Mouse (Mus musculus) intestine, embryonic 15.5 days (tissue): Measurements from ENCODE around the gene Lyplal1. TPM values are rescaled to one million over a fixed set of nuclear protein-coding genes. Genes with fewer than 3 reads are reported as not detected.

Source experiments
- ATAC-seq: fragments of 200-750 bp; cut with Nextera tagmentation; 2 replicates; pipeline ENCODE4 v1.8.0; 2017; ENCODE audit warnings: moderate TSS enrichment, moderate library complexity
- H3K27ac ChIP-seq: fragments of 300-500 bp; sonication (generic); 2 replicates; pipeline ENCODE4 v1.5.1; 2015; ENCODE audit warnings: mild to moderate bottlenecking, inconsistent platforms
- H3K27me3 ChIP-seq: fragments of 300-500 bp; sonication (generic); replicated peaks from 2 replicates; pipeline ENCODE4 v1.6.1; 2015; ENCODE audit warnings: inconsistent platforms
- H3K36me3 ChIP-seq: fragments of 300-500 bp; sonication (generic); 2 replicates; pipeline ENCODE4 v1.6.1; 2015; ENCODE audit warnings: inconsistent platforms
- H3K4me1 ChIP-seq: fragments of 300-500 bp; sonication (generic); replicated peaks from 2 replicates; pipeline ENCODE4 v1.6.1; 2015; ENCODE audit warnings: inconsistent platforms
- H3K4me2 ChIP-seq: fragments of 300-500 bp; sonication (generic); replicated peaks from 2 replicates; pipeline ENCODE4 v1.6.1; 2015; ENCODE audit warnings: mild to moderate bottlenecking, inconsistent platforms
- H3K4me3 ChIP-seq: fragments of 300-500 bp; sonication (generic); replicated peaks from 2 replicates; pipeline ENCODE4 v1.5.1; 2015; ENCODE audit warnings: inconsistent platforms
- H3K9ac ChIP-seq: fragments of 300-500 bp; sonication (generic); 2 replicates; pipeline ENCODE4 v1.6.1; 2015; ENCODE audit warnings: inconsistent platforms
- H3K9me3 ChIP-seq: fragments of 300-500 bp; sonication (generic); 2 replicates; pipeline ENCODE4 v1.6.1; 2016; ENCODE audit warnings: inconsistent platforms
- WGBS: fragments of 180-500 bp; shearing (Covaris S2); methylation state at CpG from one replicate; pipeline ENCODE4 v1.1.7; 2015; 5-methylcytosine and 5-hydroxymethylcytosine counted together
- polyA plus RNA-seq: library from polyadenylated mRNA; unstranded; fragments of >200 nt; fragmentation: Nextera tagmentation; extraction: Ambion mirVana; gene quantifications from 2 replicates; pipeline ENCODE4 v1.2.1, GENCODE M21; 2015

Gene Lyplal1
- 17.1 and 19.1 TPM in 2 replicates for polyA plus RNA-seq

DNA sequence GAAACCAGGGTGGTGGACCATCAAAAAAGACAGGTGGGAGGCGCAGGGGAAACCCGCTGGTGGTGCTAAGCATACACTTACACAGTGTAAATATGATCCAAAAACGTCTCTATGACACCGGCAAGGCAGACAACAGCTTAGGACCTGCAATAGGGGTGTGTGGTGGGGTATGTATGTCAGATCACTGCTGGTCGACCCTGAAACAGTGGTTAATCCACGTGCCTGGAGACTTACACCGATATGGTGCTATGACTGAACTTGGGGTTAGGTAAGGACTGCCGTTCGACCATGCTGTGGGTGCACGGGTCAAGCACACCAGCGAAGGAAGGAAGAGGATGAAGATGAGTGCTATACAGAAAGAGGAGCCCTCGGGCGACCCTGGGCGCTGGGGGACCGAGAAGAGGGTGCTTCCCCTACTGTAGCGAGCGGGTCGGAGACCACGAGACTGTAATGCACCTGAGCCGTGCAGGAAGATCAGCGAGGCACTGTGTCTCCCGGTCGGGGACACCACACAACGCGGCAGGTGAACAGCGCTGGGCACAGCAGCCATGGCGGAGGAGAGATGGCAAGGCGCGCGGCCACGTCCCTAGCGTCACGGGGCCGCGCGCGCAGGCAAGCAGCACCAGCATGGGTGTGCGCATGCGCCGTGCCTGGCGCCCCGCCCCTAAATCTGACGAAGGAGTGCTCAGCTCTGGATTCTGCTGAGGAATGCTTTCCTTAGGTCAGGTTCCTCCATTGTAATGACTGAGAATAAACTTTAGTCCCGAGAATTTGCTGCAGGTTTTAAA, at the start of gene Lyplal1:
Gene Lyplal1, minus strand, starts transcription at position 610 of the 788 bp plus-strand sequence.
- Histone ChIP-seq H3K9me3 (no peaks in the 10 kb centered on the region), H3K36me3 (no peaks in the 10 kb centered on the region), H3K27ac (peak within 1 kb of the TSS; percentile 73; the same call in 1 of the 2 replicates), H3K27me3 (no peaks in the 10 kb centered on the region), H3K4me1 (0 out of 2 replicates have a peak, but pooled peaks cover 2% of the 10 kb centered on the region), H3K4me3 (peak within 1 kb of the TSS; percentile 72), H3K9ac (peak within 1 kb of the TSS; percentile 77), H3K4me2 (peak within 1 kb of the TSS; percentile 84)
- peak; percentile 97 for ATAC-seq
- 4% methylated on average over 44 of the region's 44 CpGs for WGBS

DNA sequence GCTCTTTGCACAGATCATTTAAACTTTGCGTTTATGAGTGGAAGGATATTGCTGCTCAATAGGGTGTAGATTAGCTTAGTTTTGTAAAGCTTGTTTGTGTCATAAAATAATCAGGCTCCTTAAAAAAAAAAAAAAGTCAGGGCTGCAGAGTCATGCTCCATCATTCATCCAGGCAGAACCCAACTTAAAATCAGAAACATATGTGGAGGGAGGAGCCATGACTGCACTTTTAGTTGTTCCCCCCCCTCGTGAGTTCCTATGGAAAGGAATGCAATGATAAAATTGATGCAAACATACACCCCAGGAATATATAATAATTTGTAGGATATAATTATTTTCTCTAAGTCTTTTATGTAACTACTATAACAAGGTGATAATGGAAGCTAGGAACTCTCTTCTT, 46.5 kb upstream of the Lyplal1 start:
- no peak for ATAC-seq
- Histone ChIP-seq H3K4me3 (no peak overlapping the region), H3K4me2 (no peak overlapping the region), H3K27ac (no peak overlapping the region), H3K4me1 (no peaks in the 10 kb centered on the region), H3K9ac (no peak overlapping the region), H3K9me3 (no peaks in the 10 kb centered on the region), H3K27me3 (no peaks in the 10 kb centered on the region), H3K36me3 (no peaks in the 10 kb centered on the region)
- 38% methylated on average over 2 of the region's 2 CpGs for WGBS

- no peak overlapping the region for H3K4me2 ChIP-seq
- no peak for ATAC-seq
Measured at GRCm38 (mm10) chr1:186163206-186163605, 46.1 kb upstream of the Lyplal1 start.

DNA sequence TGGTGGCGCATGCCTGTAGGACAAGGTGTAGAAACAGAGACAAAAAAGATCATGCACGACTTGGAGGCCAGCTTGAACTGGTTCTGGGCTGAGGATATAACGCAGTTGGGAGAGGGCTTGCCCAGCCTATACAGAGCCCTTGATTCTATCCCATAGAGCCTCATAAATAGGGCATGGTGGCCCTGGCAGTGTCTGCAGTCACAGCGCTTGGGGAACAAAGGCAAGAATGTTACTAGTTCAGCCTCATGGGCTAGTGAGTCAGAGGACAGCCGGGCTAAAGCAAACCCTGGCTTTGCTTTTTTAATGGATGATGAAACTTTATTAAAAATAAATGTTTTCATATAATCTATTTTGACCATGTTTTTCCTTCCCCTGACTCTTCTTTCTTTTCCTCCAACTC, 33.3 kb upstream of the Lyplal1 start:
- Histone ChIP-seq H3K27me3 (no peaks in the 10 kb centered on the region), H3K9ac (no peak overlapping the region), H3K4me1 (no peaks in the 10 kb centered on the region), H3K9me3 (no peaks in the 10 kb centered on the region), H3K4me3 (no peak overlapping the region), H3K36me3 (no peaks in the 10 kb centered on the region), H3K4me2 (no peak overlapping the region), H3K27ac (no peak overlapping the region)
- WGBS = 90% methylated on average over 5 of the region's 5 CpGs
- no peak for ATAC-seq

More at GRCm38 (mm10) chr1:186163206-186163605, 46.1 kb upstream of the Lyplal1 start:
- Histone ChIP-seq H3K9ac (no peak overlapping the region), H3K27ac (no peak overlapping the region), H3K4me3 (no peak overlapping the region), H3K9me3 (no peaks in the 10 kb centered on the region), H3K36me3 (no peaks in the 10 kb centered on the region), H3K27me3 (no peaks in the 10 kb centered on the region), H3K4me1 (no peaks in the 10 kb centered on the region)
- 45% methylated on average over 12 of the region's 12 CpGs for WGBS

DNA sequence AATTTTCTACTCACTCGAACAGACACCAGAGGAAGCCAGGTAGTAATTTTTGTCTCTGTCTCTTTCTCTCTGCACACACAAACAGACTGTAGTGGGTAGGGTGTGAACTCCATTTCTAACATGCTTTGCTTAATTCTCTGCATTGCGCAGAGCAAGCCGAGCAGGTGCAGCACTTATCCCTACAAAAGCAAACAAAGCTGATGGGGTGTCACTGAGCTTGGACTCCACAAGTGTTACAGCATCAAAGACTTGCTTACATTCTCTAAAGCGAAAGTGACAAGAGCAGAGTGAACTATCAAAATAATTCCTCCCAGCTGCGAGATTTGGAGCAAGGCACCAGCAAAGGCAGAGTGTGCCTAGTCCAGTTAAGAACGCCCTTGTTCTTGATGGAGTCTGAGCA, 28.3 kb upstream of the Lyplal1 start:
- no peaks in the 10 kb centered on the region for H3K9me3 ChIP-seq
- H3K27me3 ChIP-seq = no peaks in the 10 kb centered on the region
- ATAC-seq = no peak
- H3K4me1 ChIP-seq = no peaks in the 10 kb centered on the region
- no peak overlapping the region for H3K27ac ChIP-seq
- H3K4me2 ChIP-seq = peak overlapping the region; percentile 18; the same call in 1 of the 2 replicates
- no peak overlapping the region for H3K9ac ChIP-seq
- H3K4me3 ChIP-seq = no peak overlapping the region
- WGBS = 31% methylated on average over 6 of the region's 6 CpGs
- no peaks in the 10 kb centered on the region for H3K36me3 ChIP-seq

- no peak overlapping the region for H3K9ac ChIP-seq
Measured at GRCm38 (mm10) chr1:186140191-186140590, 23.1 kb upstream of the Lyplal1 start.

GRCm38 (mm10) chr1:186137873-186138272, 20.8 kb upstream of the Lyplal1 start:
- H3K4me1 ChIP-seq = no peaks in the 10 kb centered on the region
- 59% methylated on average over 12 of the region's 12 CpGs for WGBS
- no peak overlapping the region for H3K4me3 ChIP-seq
- no peaks in the 10 kb centered on the region for H3K36me3 ChIP-seq
- no peaks in the 10 kb centered on the region for H3K9me3 ChIP-seq
- no peaks in the 10 kb centered on the region for H3K27me3 ChIP-seq
- H3K9ac ChIP-seq = no peak overlapping the region
- H3K27ac ChIP-seq = no peak overlapping the region
- H3K4me2 ChIP-seq = no peak overlapping the region
- ATAC-seq = no peak

More at GRCm38 (mm10) chr1:186140191-186140590, 23.1 kb upstream of the Lyplal1 start:
- no peaks in the 10 kb centered on the region for H3K27me3 ChIP-seq
- WGBS = 78% methylated on average over 2 of the region's 2 CpGs
- no peak overlapping the region for H3K4me3 ChIP-seq
- ATAC-seq = no peak
- H3K36me3 ChIP-seq = no peaks in the 10 kb centered on the region
- H3K27ac ChIP-seq = no peak overlapping the region
- no peaks in the 10 kb centered on the region for H3K4me1 ChIP-seq
- H3K4me2 ChIP-seq = no peak overlapping the region
- no peaks in the 10 kb centered on the region for H3K9me3 ChIP-seq

DNA sequence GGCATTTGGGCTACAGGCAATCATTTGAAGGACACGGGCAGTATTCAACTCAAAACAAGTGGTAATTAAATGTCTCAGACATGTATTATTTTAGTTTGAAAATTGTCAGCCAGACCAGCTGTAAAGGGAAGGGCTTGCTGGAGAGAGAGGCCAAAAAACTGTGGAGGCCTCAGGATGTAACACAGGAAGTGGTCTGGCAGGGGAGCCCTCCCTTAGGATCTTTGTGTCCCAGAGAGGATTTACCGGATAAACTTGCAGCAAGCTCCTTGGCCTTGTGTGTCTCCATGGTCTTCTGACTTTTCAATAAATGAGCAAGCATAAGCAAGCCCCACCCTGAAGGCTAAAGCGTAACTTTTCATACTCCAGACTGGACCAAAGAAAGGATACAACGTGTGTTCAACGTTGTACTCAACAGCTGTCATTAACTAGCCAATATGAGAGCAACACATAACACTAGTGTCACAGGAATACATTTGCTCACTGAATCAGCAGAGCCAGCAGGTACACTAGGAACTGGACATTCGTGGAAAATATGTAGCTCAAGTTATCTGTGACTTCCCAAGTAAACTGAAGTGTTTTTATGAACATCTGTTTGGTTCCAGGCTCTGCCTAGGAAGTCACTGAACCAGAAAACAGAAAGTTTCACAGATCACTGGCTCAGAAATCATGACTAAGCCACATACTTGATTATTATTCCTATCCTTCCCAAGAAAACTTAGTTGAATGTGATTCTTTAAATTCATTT, 19.7 kb upstream of the Lyplal1 start:
- H3K27me3 ChIP-seq = no peaks in the 10 kb centered on the region
- no peak for ATAC-seq
- no peaks in the 10 kb centered on the region for H3K36me3 ChIP-seq
- no peaks in the 10 kb centered on the region for H3K9me3 ChIP-seq
- no peaks in the 10 kb centered on the region for H3K4me1 ChIP-seq
- 64% methylated on average over 6 of the region's 6 CpGs for WGBS
- no peak overlapping the region for H3K4me2 ChIP-seq
- no peak overlapping the region for H3K9ac ChIP-seq
- no peak overlapping the region for H3K27ac ChIP-seq
- no peak overlapping the region for H3K4me3 ChIP-seq

GRCm38 (mm10) chr1:186131465-186131864, 14.4 kb upstream of the Lyplal1 start:
- Histone ChIP-seq H3K4me3 (no peak overlapping the region), H3K36me3 (no peaks in the 10 kb centered on the region), H3K27me3 (no peaks in the 10 kb centered on the region), H3K4me1 (no peaks in the 10 kb centered on the region), H3K4me2 (no peak overlapping the region), H3K9ac (no peak overlapping the region), H3K27ac (no peak overlapping the region), H3K9me3 (no peaks in the 10 kb centered on the region)
- 81% methylated on average over 3 of the region's 3 CpGs for WGBS
- no peak for ATAC-seq

DNA sequence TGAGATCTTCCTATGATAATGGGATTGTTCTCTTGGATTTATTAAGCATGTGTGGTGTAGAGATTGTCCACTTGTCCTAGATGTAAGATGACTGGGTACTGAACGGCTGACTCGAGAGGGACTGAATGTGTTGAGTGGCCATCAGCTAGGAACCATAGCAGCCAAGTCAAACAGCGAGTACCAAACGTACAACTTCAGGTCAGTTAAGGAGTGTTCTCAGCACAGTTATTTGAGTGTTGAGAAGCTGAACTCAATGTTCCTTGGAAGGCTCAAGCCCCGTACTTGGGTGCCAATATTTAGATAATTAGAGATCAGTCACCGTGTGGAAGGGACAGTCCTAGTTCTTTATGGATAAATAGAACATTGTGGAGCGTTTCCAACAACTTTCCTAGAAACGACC, 11.8 kb upstream of the Lyplal1 start:
- Histone ChIP-seq H3K4me1 (no peaks in the 10 kb centered on the region), H3K27me3 (no peaks in the 10 kb centered on the region), H3K4me2 (no peak overlapping the region), H3K4me3 (no peak overlapping the region), H3K36me3 (no peaks in the 10 kb centered on the region), H3K27ac (no peak overlapping the region), H3K9ac (no peak overlapping the region), H3K9me3 (no peaks in the 10 kb centered on the region)
- no peak for ATAC-seq
- 86% methylated on average over 8 of the region's 8 CpGs for WGBS

- no peak overlapping the region for H3K4me2 ChIP-seq
- H3K27me3 ChIP-seq = no peaks in the 10 kb centered on the region
- no peaks in the 10 kb centered on the region for H3K9me3 ChIP-seq
- 62% methylated on average over 6 of the region's 6 CpGs for whole genome bisulfite sequencing
- H3K27ac ChIP-seq = no peak overlapping the region
- no peak overlapping the region for H3K9ac ChIP-seq
- ATAC-seq = no peak
- no peaks in the 10 kb centered on the region for H3K36me3 ChIP-seq
- H3K4me1 ChIP-seq = no peaks in the 10 kb centered on the region
- no peak overlapping the region for H3K4me3 ChIP-seq
Measured at GRCm38 (mm10) chr1:186126313-186126862, 9.3 kb upstream of the Lyplal1 start.

DNA sequence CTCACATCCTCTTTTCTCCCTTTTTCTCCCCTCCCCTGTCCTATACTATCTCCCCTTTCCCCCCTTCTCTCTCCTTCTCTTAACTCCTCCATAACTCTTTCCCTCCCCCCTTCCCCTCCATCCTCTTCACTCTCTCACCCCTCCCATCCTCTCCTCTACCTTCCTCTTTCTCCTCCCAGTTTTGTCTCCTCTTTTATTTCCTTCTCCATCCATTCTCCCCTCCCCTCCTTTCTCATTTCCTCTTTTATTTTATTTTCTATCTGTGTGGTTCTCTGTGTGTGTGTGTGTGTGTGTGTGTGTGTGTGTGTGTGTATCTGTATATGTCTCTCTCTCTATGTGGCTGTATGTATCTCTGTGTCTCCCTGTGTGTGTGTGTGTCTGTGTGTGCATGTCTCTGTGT, 6.6 kb upstream of the Lyplal1 start:
- Histone ChIP-seq H3K27ac (no peak overlapping the region), H3K36me3 (no peaks in the 10 kb centered on the region), H3K4me1 (no peaks in the 10 kb centered on the region), H3K9me3 (no peaks in the 10 kb centered on the region), H3K4me3 (no peak overlapping the region), H3K27me3 (no peaks in the 10 kb centered on the region), H3K9ac (no peak overlapping the region), H3K4me2 (no peak overlapping the region)
- ATAC-seq = no peak
